Mouse (Mus musculus) induced T-regulatory cell, adult 2 months (primary cell): Measurements from ENCODE around the gene Abcd2.

Experiments
- DNase-seq: peaks from one replicate; pipeline ENCODE4 v3.0.0-alpha.2; 2012; ENCODE audit warnings: low read depth

Gene Abcd2

DNA sequence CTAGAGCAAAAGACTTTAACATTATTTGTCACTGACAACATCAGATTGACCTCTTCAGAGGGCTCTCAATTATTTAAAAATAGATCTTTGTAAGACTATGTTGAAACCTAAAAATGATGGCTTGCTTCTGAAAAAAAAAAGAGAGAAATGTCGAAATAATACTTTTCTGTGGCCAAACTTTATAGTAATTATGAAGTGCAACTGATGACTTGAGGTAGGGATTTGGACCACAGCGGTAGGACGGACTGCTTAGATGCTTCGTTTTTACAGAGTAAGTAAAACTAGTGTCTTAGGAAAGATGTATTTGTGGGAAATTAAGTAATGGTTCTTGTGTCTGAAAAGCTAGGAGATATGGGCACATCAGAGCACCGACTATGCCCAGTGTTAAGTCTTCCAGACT, 30.4 kb downstream of the Abcd2 start:
- DNase-seq, result no peak

GRCm38 (mm10) chr15:91153311-91153710, 38.3 kb downstream of the Abcd2 start:
- no peak for DNase-seq

DNA sequence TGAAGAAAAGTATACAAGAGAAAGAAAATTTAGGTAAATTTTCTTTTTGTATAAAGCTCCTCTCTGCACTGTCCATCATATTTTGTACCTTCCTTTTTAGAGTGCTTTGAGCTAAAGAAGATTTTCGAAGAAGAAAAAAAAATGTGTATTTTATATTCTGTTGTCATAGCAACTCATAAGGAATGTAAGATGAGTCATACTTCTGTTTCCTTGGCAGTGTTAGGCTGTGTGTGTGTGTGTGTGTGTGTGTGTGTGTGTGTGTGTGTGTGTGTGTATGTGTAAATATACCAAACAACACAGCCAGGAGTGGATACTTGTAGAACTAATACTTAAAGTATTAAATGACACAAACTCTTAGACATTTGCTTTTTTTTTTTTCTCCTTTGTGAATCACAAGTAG, 39.0 kb downstream of the Abcd2 start:
- no peak for DNase-seq

- DNase-seq, result no peak
Observed at GRCm38 (mm10) chr15:91124584-91124983, 67.0 kb downstream of the Abcd2 start.

DNA sequence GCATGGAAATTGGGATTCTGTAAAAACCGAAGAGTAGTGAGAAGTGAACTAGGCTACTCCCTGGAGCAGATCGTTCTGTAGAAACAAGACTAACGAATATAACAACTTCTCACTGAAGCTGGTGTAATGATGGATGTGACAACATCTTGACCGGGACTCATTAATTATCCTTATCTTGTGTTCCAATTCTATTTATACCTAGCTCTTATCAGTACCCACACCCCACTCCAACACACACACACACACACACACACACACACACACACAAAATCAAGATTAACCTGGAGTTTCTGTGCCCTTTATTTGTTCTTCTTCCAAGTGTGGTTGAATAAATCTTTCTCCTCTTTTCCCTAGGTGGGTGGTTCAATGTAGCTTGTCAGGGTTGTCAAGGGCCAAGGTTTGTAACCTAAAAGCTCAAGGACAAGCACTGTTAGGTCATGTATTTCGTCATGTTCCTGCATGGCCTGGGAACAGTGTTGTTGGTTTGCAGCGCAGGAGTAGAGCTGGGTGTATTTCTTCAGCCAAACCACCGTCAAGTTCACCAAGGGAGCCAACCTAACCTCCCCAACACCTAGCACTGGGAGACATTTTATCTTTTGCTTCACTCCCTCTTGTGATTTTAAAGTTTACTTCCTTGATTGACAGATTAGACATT, 78.9 kb downstream of the Abcd2 start:
- no peak for DNase-seq

GRCm38 (mm10) chr15:91108102-91108659, 83.4 kb downstream of the Abcd2 start:
- DNase-seq, result no peak

GRCm38 (mm10) chr15:91104934-91105333, 86.7 kb downstream of the Abcd2 start:
- DNase-seq, result no peak

DNA sequence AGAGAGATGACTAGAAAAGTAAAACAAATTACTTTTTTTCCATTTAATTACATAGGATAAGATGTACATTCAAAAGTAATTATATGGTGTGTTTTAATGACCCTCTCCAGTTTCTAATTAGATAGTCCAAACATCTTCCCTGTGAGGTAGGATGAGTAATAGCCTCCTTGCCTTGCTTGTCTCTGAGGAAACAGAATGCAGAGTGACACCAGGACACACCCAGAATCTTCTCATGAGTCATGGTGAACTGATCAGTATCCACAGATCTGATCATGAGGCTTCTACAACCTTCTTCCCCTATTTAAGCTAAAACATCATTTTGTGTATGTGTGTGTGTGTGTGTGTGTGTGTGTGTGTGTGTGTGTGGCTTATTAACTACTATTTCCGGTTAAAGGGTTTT, 87.3 kb downstream of the Abcd2 start:
- no peak for DNase-seq

GRCm38 (mm10) chr15:91103814-91104213, 87.8 kb downstream of the Abcd2 start:
- DNase-seq, result no peak

- DNase-seq, result no peak
Observed at GRCm38 (mm10) chr15:91103305-91103704, 88.3 kb downstream of the Abcd2 start.

GRCm38 (mm10) chr15:91096606-91097005, 95.0 kb downstream of the Abcd2 start:
- no peak for DNase-seq
